Mouse (Mus musculus) gastrocnemius, postnatal 10 days (tissue): ENCODE measurements around the gene Gm3045. TPM values are rescaled to one million over a fixed set of nuclear protein-coding genes. Genes with fewer than 3 reads are reported as not detected.

ENCODE experiments used
- total RNA-seq, 2 experiments: library from RNA; stranded (reverse); gene quantifications; 2 replicates each; pipeline ENCODE4 v1.2.3; 2021

Gm3045 gene
- total RNA-seq, 2 experiments from 2014 or later, result not detected

Other genes with a start within 250 kb of the Gm3045 start
- gene Tifab, start 247.7 kb upstream of the Gm3045 start, total RNA-seq, result 1 to 10 TPM in 1 of 2 experiments, under 1 TPM in 1; 0.45 to 1.2 TPM
- gene Neurog1, start 174.4 kb upstream of the Gm3045 start, total RNA-seq, result not detected
- 10 to 100 TPM; 15.8 to 20.0 TPM for gene Cxcl14, start 130.0 kb upstream of the Gm3045 start, total RNA-seq
- gene Slc25a48, start 11.8 kb downstream of the Gm3045 start, total RNA-seq, result under 1 TPM in 1 of 2 experiments, not detected in 1; 0.12 TPM
- gene Il9, start 55.7 kb downstream of the Gm3045 start, total RNA-seq, result not detected
- gene Fbxl21, start 95.9 kb downstream of the Gm3045 start, total RNA-seq, result under 1 TPM; 0.47 to 0.49 TPM
- not detected for gene Lect2, start 121.9 kb downstream of the Gm3045 start, total RNA-seq
- gene Tgfbi, start 182.9 kb downstream of the Gm3045 start, total RNA-seq, result 10 to 100 TPM; 61.2 to 76.3 TPM